Mouse (Mus musculus): ENCODE measurements around the gene Tm9sf1.

- TF ChIP-seq POLR2A (IDR thresholded peaks at IDR 0.05; ENCODE audit: borderline replicate concordance, low read depth, low read length), result no peak
- TF ChIP-seq CTCF (IDR thresholded peaks at IDR 0.05; ENCODE audit: low read depth, low read length), result no peak
These were observed 28.5 kb upstream of the Tm9sf1 start, which contains the start of the genes Gmpr2 and Nedd8 for GRCm38 (mm10) chr14:55671833-55672740.
